Mouse (Mus musculus): ENCODE data around the gene Sdsl. TPM values are rescaled to one million over a fixed set of nuclear protein-coding genes. Genes with fewer than 3 reads are reported as not detected.
A peak's percentile ranks its signal among the peaks of the same experiment; 100 is the strongest.

Sdsl gene
- polyA plus RNA-seq, 1 experiment = not detected

GRCm38 (mm10) chr5:120477993-120478392 lies 5.4 kb upstream of the Sdsl start:
- H3K27ac ChIP-seq (ENCODE audit: insufficient read depth, low read depth, low read length) = no peak overlapping the region
- TF ChIP-seq POLR2A (IDR thresholded peaks at IDR 0.05; ENCODE audit: borderline replicate concordance, low read depth, low read length) (no peak), CTCF (IDR thresholded peaks at IDR 0.05; ENCODE audit: low read depth, low read length) (no peak)
- no peaks in the 10 kb centered on the region for H3K4me1 ChIP-seq (ENCODE audit: control insufficient read depth, insufficient read depth, low read length)
- no peak overlapping the region for H3K4me3 ChIP-seq (ENCODE audit: insufficient read depth, low read length)

GRCm38 (mm10) chr5:120476296-120476695 lies 3.7 kb upstream of the Sdsl start, which contains the start of gene Sds:
Gene Sds, plus strand, starts transcription at chr5:120476526.
- H3K4me3 ChIP-seq (ENCODE audit: insufficient read depth, low read length) = no peak within 1 kb of the TSS
- no peak within 1 kb of the TSS for H3K27ac ChIP-seq (ENCODE audit: insufficient read depth, low read depth, low read length)
- no peaks in the 10 kb centered on the region for H3K4me1 ChIP-seq (ENCODE audit: control insufficient read depth, insufficient read depth, low read length)
- TF ChIP-seq POLR2A (IDR thresholded peaks at IDR 0.05; ENCODE audit: borderline replicate concordance, low read depth, low read length) = no peak
- TF ChIP-seq CTCF (IDR thresholded peaks at IDR 0.05; ENCODE audit: low read depth, low read length) = no peak

- Histone ChIP-seq H3K27ac (ENCODE audit: insufficient read depth, low read depth, low read length) (no peak overlapping the region), H3K4me1 (ENCODE audit: control insufficient read depth, insufficient read depth, low read length) (no peaks in the 10 kb centered on the region), H3K4me3 (ENCODE audit: insufficient read depth, low read length) (no peak overlapping the region)
- TF ChIP-seq CTCF (IDR thresholded peaks at IDR 0.05; ENCODE audit: low read depth, low read length) (no peak), POLR2A (IDR thresholded peaks at IDR 0.05; ENCODE audit: borderline replicate concordance, low read depth, low read length) (no peak)
These were observed 3.3 kb upstream of the Sdsl start for GRCm38 (mm10) chr5:120475861-120476260.

GRCm38 (mm10) chr5:120473361-120473760 lies 751 bp upstream of the Sdsl start:
- no peak for TF ChIP-seq CTCF (IDR thresholded peaks at IDR 0.05; ENCODE audit: low read depth, low read length)
- Histone ChIP-seq H3K4me1 (ENCODE audit: control insufficient read depth, insufficient read depth, low read length) (no peaks in the 10 kb centered on the region), H3K4me3 (ENCODE audit: insufficient read depth, low read length) (no peak overlapping the region), H3K27ac (ENCODE audit: insufficient read depth, low read depth, low read length) (no peak overlapping the region)

- no peak for TF ChIP-seq CTCF (IDR thresholded peaks at IDR 0.05; ENCODE audit: low read depth, low read length)
- TF ChIP-seq POLR2A (IDR thresholded peaks at IDR 0.05; ENCODE audit: borderline replicate concordance, low read depth, low read length) = no peak
- no peaks in the 10 kb centered on the region for H3K4me1 ChIP-seq (ENCODE audit: control insufficient read depth, insufficient read depth, low read length)
- no peak overlapping the region for H3K27ac ChIP-seq (ENCODE audit: insufficient read depth, low read depth, low read length)
- H3K4me3 ChIP-seq (ENCODE audit: insufficient read depth, low read length) = no peak overlapping the region
These were observed 1.1 kb downstream of the Sdsl start for GRCm38 (mm10) chr5:120471538-120471937.

- Histone ChIP-seq H3K4me1 (ENCODE audit: control insufficient read depth, insufficient read depth, low read length) (no peaks in the 10 kb centered on the region), H3K4me3 (ENCODE audit: insufficient read depth, low read length) (no peak overlapping the region), H3K27ac (ENCODE audit: insufficient read depth, low read depth, low read length) (no peak overlapping the region)
- TF ChIP-seq POLR2A (IDR thresholded peaks at IDR 0.05; ENCODE audit: borderline replicate concordance, low read depth, low read length) = no peak
- no peak for TF ChIP-seq CTCF (IDR thresholded peaks at IDR 0.05; ENCODE audit: low read depth, low read length)
These were observed 3.8 kb downstream of the Sdsl start for GRCm38 (mm10) chr5:120468830-120469229.

- TF ChIP-seq POLR2A (IDR thresholded peaks at IDR 0.05; ENCODE audit: borderline replicate concordance, low read depth, low read length) (no peak), CTCF (IDR thresholded peaks at IDR 0.05; ENCODE audit: low read depth, low read length) (no peak)
- H3K4me1 ChIP-seq (ENCODE audit: control insufficient read depth, insufficient read depth, low read length) = no peaks in the 10 kb centered on the region
- no peak overlapping the region for H3K4me3 ChIP-seq (ENCODE audit: insufficient read depth, low read length)
- no peak overlapping the region for H3K27ac ChIP-seq (ENCODE audit: insufficient read depth, low read depth, low read length)
These were observed 4.3 kb downstream of the Sdsl start for GRCm38 (mm10) chr5:120468336-120468735.

- no peak for TF ChIP-seq CTCF (IDR thresholded peaks at IDR 0.05; ENCODE audit: low read depth, low read length)
- no peak for TF ChIP-seq POLR2A (IDR thresholded peaks at IDR 0.05; ENCODE audit: borderline replicate concordance, low read depth, low read length)
- Histone ChIP-seq H3K27ac (ENCODE audit: insufficient read depth, low read depth, low read length) (no peak overlapping the region), H3K4me3 (ENCODE audit: insufficient read depth, low read length) (peak overlapping the region; percentile 40), H3K4me1 (ENCODE audit: control insufficient read depth, insufficient read depth, low read length) (no peaks in the 10 kb centered on the region)
These were observed 5.6 kb downstream of the Sdsl start for GRCm38 (mm10) chr5:120467026-120467425.

- no peak overlapping the region for H3K27ac ChIP-seq (ENCODE audit: insufficient read depth, low read depth, low read length)
- TF ChIP-seq CTCF (IDR thresholded peaks at IDR 0.05; ENCODE audit: low read depth, low read length) (no peak), POLR2A (IDR thresholded peaks at IDR 0.05; ENCODE audit: borderline replicate concordance, low read depth, low read length) (no peak)
- no peak overlapping the region for H3K4me3 ChIP-seq (ENCODE audit: insufficient read depth, low read length)
- no peaks in the 10 kb centered on the region for H3K4me1 ChIP-seq (ENCODE audit: control insufficient read depth, insufficient read depth, low read length)
These were observed 6.8 kb downstream of the Sdsl start for GRCm38 (mm10) chr5:120465860-120466259.

- Histone ChIP-seq H3K4me3 (ENCODE audit: insufficient read depth, low read length) (no peak overlapping the region), H3K4me1 (ENCODE audit: control insufficient read depth, insufficient read depth, low read length) (no peaks in the 10 kb centered on the region), H3K27ac (ENCODE audit: insufficient read depth, low read depth, low read length) (no peak overlapping the region)
- TF ChIP-seq POLR2A (IDR thresholded peaks at IDR 0.05; ENCODE audit: borderline replicate concordance, low read depth, low read length) = no peak
- TF ChIP-seq CTCF (IDR thresholded peaks at IDR 0.05; ENCODE audit: low read depth, low read length) = peak; percentile 91
These were observed 7.5 kb downstream of the Sdsl start for GRCm38 (mm10) chr5:120465062-120465461.

GRCm38 (mm10) chr5:120464321-120464720 lies 8.3 kb downstream of the Sdsl start:
- no peak overlapping the region for H3K27ac ChIP-seq (ENCODE audit: insufficient read depth, low read depth, low read length)
- no peaks in the 10 kb centered on the region for H3K4me1 ChIP-seq (ENCODE audit: control insufficient read depth, insufficient read depth, low read length)
- no peak overlapping the region for H3K4me3 ChIP-seq (ENCODE audit: insufficient read depth, low read length)
- TF ChIP-seq POLR2A (IDR thresholded peaks at IDR 0.05; ENCODE audit: borderline replicate concordance, low read depth, low read length) (no peak), CTCF (IDR thresholded peaks at IDR 0.05; ENCODE audit: low read depth, low read length) (peak; percentile 43; the same call in 1 of the 2 replicates)

Data from bone marrow macrophage, adult 2 months (primary cell).